Mouse (Mus musculus) G1E (cell line): ENCODE measurements at regions not wholly inside any gene's neighbourhood (a gene's known extent, or its start where the extent isn't known, plus 50 kb on each side); places are given as distances from the start of the nearest gene placed in this dataset.

ENCODE experiments used
- ATAC-seq: 2 replicates; pipeline ENCODE4 v1.8.0; 2016; ENCODE audit warnings: mild to moderate bottlenecking; ENCODE audit not compliant: insufficient number of reproducible peaks, poor library complexity, low FRiP score, severe bottlenecking; ENCODE audit errors: extremely low read depth
- DNase-seq: peaks from one replicate; pipeline ENCODE4 v3.0.0; 2012; ENCODE audit warnings: low spot score
- H3K27me3 ChIP-seq: 2 replicates; pipeline ENCODE4 v1.6.1; 2012; ENCODE audit warnings: mild to moderate bottlenecking, low read length, inconsistent platforms; ENCODE audit not compliant: insufficient read depth
- H3K36me3 ChIP-seq: replicated peaks from 2 replicates; pipeline ENCODE3; 2012; ENCODE audit warnings: mild to moderate bottlenecking, inconsistent platforms
- H3K4me1 ChIP-seq: 2 replicates; pipeline ENCODE4 v1.6.1; 2012; ENCODE audit warnings: low read depth, low read length, inconsistent platforms, mixed read lengths; ENCODE audit not compliant: insufficient read depth
- H3K4me3 ChIP-seq: 2 replicates; pipeline ENCODE4 v1.5.1; 2012; ENCODE audit warnings: low read depth, mild to moderate bottlenecking, inconsistent platforms, low read length, moderate library complexity, mixed read lengths
- H3K9me3 ChIP-seq: replicated peaks from 2 replicates; pipeline ENCODE4 v1.6.1; 2012; ENCODE audit warnings: inconsistent platforms
- CTCF ChIP-seq: IDR thresholded peaks from 2 replicates; pipeline ENCODE4 v1.5.1; 2012; ENCODE audit warnings: low read depth, low read length, inconsistent platforms, mixed read lengths
- GATA1 ChIP-seq: IDR thresholded peaks from 2 replicates; pipeline ENCODE4 v1.6.1; 2012; ENCODE audit warnings: borderline replicate concordance, low read length, inconsistent platforms, mixed read lengths
- GATA2 ChIP-seq: IDR thresholded peaks from 2 replicates; pipeline ENCODE4 v1.6.1; 2012; ENCODE audit warnings: low read depth, low read length, inconsistent platforms, borderline replicate concordance
- POLR2AphosphoS5 ChIP-seq: IDR thresholded peaks from 2 replicates; pipeline ENCODE4 v1.6.1; 2012; ENCODE audit warnings: low read depth, low read length, inconsistent platforms; ENCODE audit not compliant: insufficient replicate concordance
- TAL1 ChIP-seq: conservative IDR thresholded peaks from 2 replicates; pipeline ENCODE4 v1.6.1; 2012; ENCODE audit warnings: low read depth, low read length, inconsistent platforms, mixed read lengths

DNA sequence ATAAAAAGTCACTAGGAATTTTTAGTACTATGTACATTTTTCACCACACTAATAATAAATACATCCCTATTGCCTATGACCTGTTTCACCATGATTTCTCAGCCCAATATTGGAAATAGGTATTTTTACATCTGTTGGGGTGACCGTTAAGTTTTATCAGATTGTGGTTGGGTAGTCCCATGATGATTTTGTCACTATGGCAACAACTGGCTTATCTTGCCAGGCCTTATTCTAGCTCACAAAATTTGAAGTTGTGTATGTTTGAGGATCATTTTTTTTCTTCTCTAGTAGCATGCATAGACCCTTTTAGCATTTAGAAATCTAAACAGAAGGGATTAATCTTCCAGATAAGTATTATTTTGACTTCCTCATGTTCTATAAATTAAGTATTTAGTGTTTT, 1211.1 kb upstream of the Pcdh17 start:
- ATAC-seq (peak; percentile 90), DNase-seq (no peak)
- Histone ChIP-seq H3K9me3 (no peaks in the 10 kb centered on the region), H3K36me3 (no peaks in the 10 kb centered on the region), H3K27me3 (no peaks in the 10 kb centered on the region), H3K4me3 (no peak overlapping the region), H3K4me1 (peaks cover 16% of the 10 kb centered on the region)
- no peak for TF ChIP-seq POLR2AphosphoS5
- TF ChIP-seq TAL1: peak; percentile 32

DNA sequence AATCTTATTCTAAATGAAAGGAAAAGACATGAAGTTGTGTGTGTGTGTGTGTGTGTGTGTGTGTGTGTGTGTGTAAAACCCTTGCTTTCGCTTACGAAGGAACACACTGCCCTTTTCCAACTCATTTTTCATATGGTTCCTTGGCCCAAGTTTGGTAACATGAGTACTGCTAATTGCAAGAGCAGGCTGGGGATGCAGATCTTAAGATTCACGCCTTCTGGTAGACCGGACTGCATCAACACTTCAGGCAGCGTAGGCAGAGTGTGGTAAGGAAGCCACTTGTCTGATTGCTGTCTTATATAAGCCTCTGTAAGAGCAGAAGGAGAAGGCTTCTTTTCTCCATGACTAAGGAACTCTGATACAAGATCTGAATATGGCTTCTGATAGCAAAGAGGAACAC, 1196.5 kb upstream of the Pcdh17 start:
- Histone ChIP-seq H3K4me1 (peaks cover 4% of the 10 kb centered on the region; the same call in 1 of the 2 replicates), H3K27me3 (no peaks in the 10 kb centered on the region), H3K4me3 (no peak overlapping the region), H3K36me3 (no peaks in the 10 kb centered on the region), H3K9me3 (no peaks in the 10 kb centered on the region)
- TF ChIP-seq POLR2AphosphoS5 (no peak), GATA2 (no peak), GATA1 (no peak), CTCF (no peak), TAL1 (no peak)
- DNase-seq (no peak), ATAC-seq (no peak)

DNA sequence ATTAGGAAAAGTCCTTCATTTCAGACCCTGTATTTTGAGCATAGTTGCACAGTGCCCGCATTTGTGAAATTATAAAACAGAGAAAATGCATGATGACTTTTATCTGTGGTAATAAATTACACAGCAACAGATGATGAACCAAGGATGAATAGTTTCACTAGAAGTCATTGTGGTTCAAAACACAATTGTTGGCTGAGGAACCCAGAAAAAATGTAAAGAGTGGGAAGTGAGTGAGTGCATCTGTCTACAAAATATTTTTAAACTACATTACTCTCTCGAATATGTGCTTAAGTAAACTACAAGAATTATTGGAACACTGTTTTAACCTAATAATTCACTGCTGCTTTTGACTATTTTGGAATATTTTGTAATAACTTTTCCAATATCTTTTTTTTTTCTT, 1196.0 kb upstream of the Pcdh17 start:
- Histone ChIP-seq H3K4me1 (peaks cover 4% of the 10 kb centered on the region; the same call in 1 of the 2 replicates), H3K9me3 (no peaks in the 10 kb centered on the region), H3K36me3 (no peaks in the 10 kb centered on the region), H3K4me3 (no peak overlapping the region), H3K27me3 (no peaks in the 10 kb centered on the region)
- ATAC-seq (no peak), DNase-seq (no peak)
- no peak for TF ChIP-seq GATA2
- TF ChIP-seq CTCF: no peak
- TF ChIP-seq TAL1: no peak
- no peak for TF ChIP-seq POLR2AphosphoS5
- no peak for TF ChIP-seq GATA1

DNA sequence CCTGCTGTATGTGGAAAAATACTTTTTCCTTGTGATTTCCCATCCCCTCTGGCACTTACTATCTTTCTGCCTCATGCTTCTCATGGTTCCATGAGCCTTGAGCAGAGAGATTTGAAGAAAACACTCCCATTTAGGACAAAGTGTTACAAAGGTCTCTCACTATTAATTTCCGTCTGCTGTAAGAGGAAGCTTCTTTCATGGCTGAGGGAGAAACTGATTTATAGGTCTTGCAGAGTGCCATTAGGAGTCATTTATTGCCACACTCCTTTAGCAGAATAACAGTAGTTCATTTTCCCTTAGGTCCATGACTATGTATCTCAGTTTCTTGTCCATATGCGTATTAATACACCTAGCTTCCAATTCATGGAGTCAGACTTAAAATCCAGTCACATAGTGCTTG, 1190.4 kb upstream of the Pcdh17 start:
- no peak for ATAC-seq
- H3K4me3 ChIP-seq: no peak overlapping the region
- H3K27me3 ChIP-seq: no peaks in the 10 kb centered on the region
- no peaks in the 10 kb centered on the region for H3K36me3 ChIP-seq
- DNase-seq: no peak
- TF ChIP-seq POLR2AphosphoS5 (no peak), GATA2 (no peak), CTCF (no peak), GATA1 (no peak), TAL1 (no peak)
- H3K4me1 ChIP-seq: peaks cover 4% of the 10 kb centered on the region; the same call in 1 of the 2 replicates
- H3K9me3 ChIP-seq: no peaks in the 10 kb centered on the region

DNA sequence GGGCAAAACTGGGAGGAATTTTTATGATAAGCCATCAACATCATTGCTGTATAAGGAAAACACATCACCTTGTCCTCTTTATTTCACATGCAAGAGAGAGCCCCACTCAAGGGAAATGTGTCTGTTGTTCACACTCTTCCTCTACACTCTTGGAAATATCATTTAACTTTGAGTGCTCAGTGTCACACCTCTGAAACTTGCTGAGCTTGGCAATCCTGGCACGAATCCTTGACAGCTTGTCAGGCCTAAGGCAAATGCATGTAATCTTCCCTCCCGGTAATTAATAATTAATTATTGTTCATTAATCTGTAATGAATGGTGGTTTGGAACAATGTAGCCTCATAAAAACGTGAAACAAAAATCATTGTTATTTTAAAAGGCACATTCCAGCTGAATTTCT, 1140.8 kb upstream of the Pcdh17 start:
- no peaks in the 10 kb centered on the region for H3K9me3 ChIP-seq
- DNase-seq (no peak), ATAC-seq (no peak)
- no peak overlapping the region for H3K4me3 ChIP-seq
- H3K36me3 ChIP-seq: no peaks in the 10 kb centered on the region
- TF ChIP-seq POLR2AphosphoS5: no peak
- no peak for TF ChIP-seq CTCF
- TF ChIP-seq GATA1: no peak
- no peak for TF ChIP-seq GATA2
- TF ChIP-seq TAL1: no peak
- H3K27me3 ChIP-seq: no peaks in the 10 kb centered on the region
- no peaks in the 10 kb centered on the region for H3K4me1 ChIP-seq

DNA sequence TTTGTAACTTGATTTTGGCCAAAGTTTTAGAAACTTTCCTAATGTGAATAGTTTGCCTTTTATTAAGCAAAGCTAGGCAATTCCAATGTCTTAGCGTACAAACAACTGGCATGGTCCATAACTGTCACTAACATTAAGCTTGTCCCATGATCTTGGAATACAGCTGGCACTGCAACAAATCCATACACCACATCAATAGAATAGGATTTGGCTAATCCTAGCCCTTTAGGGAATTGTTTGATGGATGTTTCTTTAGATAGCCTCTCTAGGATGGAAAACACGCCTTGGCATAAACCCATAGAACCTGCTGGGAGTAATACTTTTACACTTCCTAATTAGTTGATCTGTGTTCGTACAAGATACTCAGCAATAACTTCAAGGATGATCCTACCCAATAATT, 1122.6 kb upstream of the Pcdh17 start:
- TF ChIP-seq GATA1 (no peak), POLR2AphosphoS5 (no peak), GATA2 (no peak), CTCF (no peak), TAL1 (no peak)
- H3K27me3 ChIP-seq: no peaks in the 10 kb centered on the region
- no peak overlapping the region for H3K4me3 ChIP-seq
- H3K9me3 ChIP-seq: no peaks in the 10 kb centered on the region
- ATAC-seq: no peak
- DNase-seq: no peak
- H3K4me1 ChIP-seq: no peaks in the 10 kb centered on the region
- no peaks in the 10 kb centered on the region for H3K36me3 ChIP-seq

DNA sequence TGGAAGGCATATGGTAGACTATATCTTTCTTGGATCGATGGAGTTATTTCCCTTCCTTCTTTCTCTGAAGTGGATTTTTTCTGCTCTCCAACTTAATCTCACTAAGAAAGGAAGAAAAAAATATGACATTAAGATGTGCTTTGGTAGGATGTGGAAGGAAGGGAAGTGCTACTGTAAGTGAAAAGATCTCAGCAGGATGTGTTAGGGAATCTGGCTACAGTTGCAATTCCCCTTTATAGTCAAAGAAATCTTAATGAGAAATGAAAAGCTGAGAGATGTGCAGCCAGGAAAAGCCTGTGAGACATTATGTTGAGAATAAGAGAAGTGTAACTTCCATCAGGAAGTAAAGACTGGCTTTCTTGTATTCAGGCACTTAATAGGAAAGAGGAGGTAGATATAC, 1080.2 kb upstream of the Pcdh17 start:
- DNase-seq: no peak
- TF ChIP-seq GATA1 (no peak), CTCF (no peak), GATA2 (no peak), POLR2AphosphoS5 (no peak), TAL1 (no peak)
- no peaks in the 10 kb centered on the region for H3K27me3 ChIP-seq
- no peaks in the 10 kb centered on the region for H3K36me3 ChIP-seq
- peaks cover 10% of the 10 kb centered on the region for H3K4me1 ChIP-seq
- ATAC-seq: no peak
- H3K9me3 ChIP-seq: no peaks in the 10 kb centered on the region
- H3K4me3 ChIP-seq: no peak overlapping the region
